Mouse (Mus musculus): Measurements from ENCODE around the gene Tcf7. TPM values are rescaled to one million over a fixed set of nuclear protein-coding genes. Genes with fewer than 3 reads are reported as not detected.

Gene Tcf7
- polyA plus RNA-seq, 1 experiment from 2014 or later, result 1.0 TPM

- no peaks in the 10 kb centered on the region for H3K36me3 ChIP-seq (ENCODE audit: control insufficient read depth, insufficient read depth)
- no peak overlapping the region for H3K4me3 ChIP-seq (ENCODE audit: low read depth, low read length)
- no peaks in the 10 kb centered on the region for H3K4me1 ChIP-seq (ENCODE audit: control insufficient read depth, low read depth, low read length)
- 52% methylated on average over 14 of the region's 14 CpGs for whole genome bisulfite sequencing (ENCODE audit: insufficient replicate concordance)
- H3K27ac ChIP-seq (ENCODE audit: low read length), result no peak overlapping the region
- peaks cover 10% of the 10 kb centered on the region for H3K27me3 ChIP-seq (ENCODE audit: control insufficient read depth, insufficient read depth, low read depth, low read length)
- no peak for ATAC-seq (ENCODE audit: low read depth)
- no peak overlapping the region for H3K4me2 ChIP-seq (ENCODE audit: low read depth, low read length)
- no peaks in the 10 kb centered on the region for H3K9me3 ChIP-seq (replicated peaks; ENCODE audit: control insufficient read depth, low read length)
- no peak overlapping the region for H3K9ac ChIP-seq (ENCODE audit: low read depth, low read length)
Observed at GRCm38 (mm10) chr11:52310709-52311108, 27.9 kb upstream of the Tcf7 start.

GRCm38 (mm10) chr11:52309487-52309886, 26.7 kb upstream of the Tcf7 start:
- WGBS (ENCODE audit: insufficient replicate concordance), result 62% methylated on average over 3 of the region's 3 CpGs
- H3K36me3 ChIP-seq (ENCODE audit: control insufficient read depth, insufficient read depth), result no peaks in the 10 kb centered on the region
- no peak overlapping the region for H3K4me2 ChIP-seq (ENCODE audit: low read depth, low read length)
- no peak for ATAC-seq (ENCODE audit: low read depth)
- H3K9me3 ChIP-seq (replicated peaks; ENCODE audit: control insufficient read depth, low read length), result no peaks in the 10 kb centered on the region
- no peaks in the 10 kb centered on the region for H3K4me1 ChIP-seq (ENCODE audit: control insufficient read depth, low read depth, low read length)
- H3K27ac ChIP-seq (ENCODE audit: low read length), result no peak overlapping the region
- no peak overlapping the region for H3K9ac ChIP-seq (ENCODE audit: low read depth, low read length)
- peaks cover 4% of the 10 kb centered on the region for H3K27me3 ChIP-seq (ENCODE audit: control insufficient read depth, insufficient read depth, low read depth, low read length)
- H3K4me3 ChIP-seq (ENCODE audit: low read depth, low read length), result no peak overlapping the region

GRCm38 (mm10) chr11:52306431-52306830, 23.6 kb upstream of the Tcf7 start:
- WGBS (ENCODE audit: insufficient replicate concordance), result 48% methylated on average over 7 of the region's 7 CpGs
- H3K9me3 ChIP-seq (replicated peaks; ENCODE audit: control insufficient read depth, low read length), result no peaks in the 10 kb centered on the region
- no peak overlapping the region for H3K4me3 ChIP-seq (ENCODE audit: low read depth, low read length)
- no peak overlapping the region for H3K9ac ChIP-seq (ENCODE audit: low read depth, low read length)
- ATAC-seq (ENCODE audit: low read depth), result no peak
- no peaks in the 10 kb centered on the region for H3K27me3 ChIP-seq (ENCODE audit: control insufficient read depth, insufficient read depth, low read depth, low read length)
- H3K4me1 ChIP-seq (ENCODE audit: control insufficient read depth, low read depth, low read length), result no peaks in the 10 kb centered on the region
- H3K4me2 ChIP-seq (ENCODE audit: low read depth, low read length), result no peak overlapping the region
- H3K36me3 ChIP-seq (ENCODE audit: control insufficient read depth, insufficient read depth), result no peaks in the 10 kb centered on the region
- no peak overlapping the region for H3K27ac ChIP-seq (ENCODE audit: low read length)

GRCm38 (mm10) chr11:52305266-52305665, 22.5 kb upstream of the Tcf7 start:
- Histone ChIP-seq H3K27ac (ENCODE audit: low read length) (no peak overlapping the region), H3K9ac (ENCODE audit: low read depth, low read length) (no peak overlapping the region), H3K27me3 (ENCODE audit: control insufficient read depth, insufficient read depth, low read depth, low read length) (no peaks in the 10 kb centered on the region), H3K4me1 (ENCODE audit: control insufficient read depth, low read depth, low read length) (no peaks in the 10 kb centered on the region), H3K9me3 (replicated peaks; ENCODE audit: control insufficient read depth, low read length) (no peaks in the 10 kb centered on the region), H3K4me3 (ENCODE audit: low read depth, low read length) (no peak overlapping the region), H3K4me2 (ENCODE audit: low read depth, low read length) (no peak overlapping the region), H3K36me3 (ENCODE audit: control insufficient read depth, insufficient read depth) (no peaks in the 10 kb centered on the region)
- 13% methylated on average over 4 of the region's 4 CpGs for WGBS (ENCODE audit: insufficient replicate concordance)
- no peak for ATAC-seq (ENCODE audit: low read depth)

- Histone ChIP-seq H3K4me1 (ENCODE audit: control insufficient read depth, low read depth, low read length) (no peaks in the 10 kb centered on the region), H3K4me3 (ENCODE audit: low read depth, low read length) (no peak overlapping the region), H3K9ac (ENCODE audit: low read depth, low read length) (no peak overlapping the region), H3K4me2 (ENCODE audit: low read depth, low read length) (no peak overlapping the region), H3K36me3 (ENCODE audit: control insufficient read depth, insufficient read depth) (no peaks in the 10 kb centered on the region), H3K9me3 (replicated peaks; ENCODE audit: control insufficient read depth, low read length) (no peaks in the 10 kb centered on the region), H3K27ac (ENCODE audit: low read length) (no peak overlapping the region), H3K27me3 (ENCODE audit: control insufficient read depth, insufficient read depth, low read depth, low read length) (no peaks in the 10 kb centered on the region)
- 68% methylated on average over 3 of the region's 3 CpGs for WGBS (ENCODE audit: insufficient replicate concordance)
- no peak for ATAC-seq (ENCODE audit: low read depth)
Observed at GRCm38 (mm10) chr11:52302668-52303067, 19.9 kb upstream of the Tcf7 start.

GRCm38 (mm10) chr11:52299687-52300086, 16.9 kb upstream of the Tcf7 start:
- WGBS (ENCODE audit: insufficient replicate concordance), result 59% methylated on average over 7 of the region's 7 CpGs
- Histone ChIP-seq H3K36me3 (ENCODE audit: control insufficient read depth, insufficient read depth) (no peaks in the 10 kb centered on the region), H3K4me2 (ENCODE audit: low read depth, low read length) (no peak overlapping the region), H3K9ac (ENCODE audit: low read depth, low read length) (no peak overlapping the region), H3K4me1 (ENCODE audit: control insufficient read depth, low read depth, low read length) (no peaks in the 10 kb centered on the region), H3K27me3 (ENCODE audit: control insufficient read depth, insufficient read depth, low read depth, low read length) (no peaks in the 10 kb centered on the region), H3K4me3 (ENCODE audit: low read depth, low read length) (no peak overlapping the region), H3K9me3 (replicated peaks; ENCODE audit: control insufficient read depth, low read length) (no peaks in the 10 kb centered on the region), H3K27ac (ENCODE audit: low read length) (no peak overlapping the region)
- ATAC-seq (ENCODE audit: low read depth), result no peak

GRCm38 (mm10) chr11:52298955-52299354, 16.1 kb upstream of the Tcf7 start:
- ATAC-seq (ENCODE audit: low read depth), result no peak
- no peaks in the 10 kb centered on the region for H3K4me1 ChIP-seq (ENCODE audit: control insufficient read depth, low read depth, low read length)
- no peak overlapping the region for H3K27ac ChIP-seq (ENCODE audit: low read length)
- H3K9ac ChIP-seq (ENCODE audit: low read depth, low read length), result no peak overlapping the region
- no peaks in the 10 kb centered on the region for H3K36me3 ChIP-seq (ENCODE audit: control insufficient read depth, insufficient read depth)
- WGBS (ENCODE audit: insufficient replicate concordance), result 59% methylated on average over 9 of the region's 9 CpGs
- no peak overlapping the region for H3K4me3 ChIP-seq (ENCODE audit: low read depth, low read length)
- no peaks in the 10 kb centered on the region for H3K27me3 ChIP-seq (ENCODE audit: control insufficient read depth, insufficient read depth, low read depth, low read length)
- H3K4me2 ChIP-seq (ENCODE audit: low read depth, low read length), result no peak overlapping the region
- H3K9me3 ChIP-seq (replicated peaks; ENCODE audit: control insufficient read depth, low read length), result no peaks in the 10 kb centered on the region

GRCm38 (mm10) chr11:52297352-52297751, 14.5 kb upstream of the Tcf7 start:
- 10% methylated on average over 9 of the region's 9 CpGs for WGBS (ENCODE audit: insufficient replicate concordance)
- Histone ChIP-seq H3K9me3 (replicated peaks; ENCODE audit: control insufficient read depth, low read length) (no peaks in the 10 kb centered on the region), H3K36me3 (ENCODE audit: control insufficient read depth, insufficient read depth) (no peaks in the 10 kb centered on the region), H3K27me3 (ENCODE audit: control insufficient read depth, insufficient read depth, low read depth, low read length) (no peaks in the 10 kb centered on the region), H3K4me2 (ENCODE audit: low read depth, low read length) (no peak overlapping the region), H3K27ac (ENCODE audit: low read length) (no peak overlapping the region), H3K9ac (ENCODE audit: low read depth, low read length) (no peak overlapping the region), H3K4me1 (ENCODE audit: control insufficient read depth, low read depth, low read length) (no peaks in the 10 kb centered on the region), H3K4me3 (ENCODE audit: low read depth, low read length) (no peak overlapping the region)
- ATAC-seq (ENCODE audit: low read depth), result no peak

- Histone ChIP-seq H3K4me2 (ENCODE audit: low read depth, low read length) (no peak overlapping the region), H3K27me3 (ENCODE audit: control insufficient read depth, insufficient read depth, low read depth, low read length) (no peaks in the 10 kb centered on the region), H3K36me3 (ENCODE audit: control insufficient read depth, insufficient read depth) (no peaks in the 10 kb centered on the region), H3K27ac (ENCODE audit: low read length) (no peak overlapping the region), H3K9ac (ENCODE audit: low read depth, low read length) (no peak overlapping the region), H3K4me3 (ENCODE audit: low read depth, low read length) (no peak overlapping the region), H3K4me1 (ENCODE audit: control insufficient read depth, low read depth, low read length) (no peaks in the 10 kb centered on the region), H3K9me3 (replicated peaks; ENCODE audit: control insufficient read depth, low read length) (no peaks in the 10 kb centered on the region)
- no peak for ATAC-seq (ENCODE audit: low read depth)
- WGBS (ENCODE audit: insufficient replicate concordance), result 43% methylated on average over 9 of the region's 9 CpGs
Observed at GRCm38 (mm10) chr11:52294103-52294502, 11.3 kb upstream of the Tcf7 start.

GRCm38 (mm10) chr11:52292894-52293293, 10.1 kb upstream of the Tcf7 start:
- Histone ChIP-seq H3K4me2 (ENCODE audit: low read depth, low read length) (no peak overlapping the region), H3K27me3 (ENCODE audit: control insufficient read depth, insufficient read depth, low read depth, low read length) (no peaks in the 10 kb centered on the region), H3K9me3 (replicated peaks; ENCODE audit: control insufficient read depth, low read length) (no peaks in the 10 kb centered on the region), H3K4me1 (ENCODE audit: control insufficient read depth, low read depth, low read length) (no peaks in the 10 kb centered on the region), H3K9ac (ENCODE audit: low read depth, low read length) (no peak overlapping the region), H3K36me3 (ENCODE audit: control insufficient read depth, insufficient read depth) (no peaks in the 10 kb centered on the region), H3K27ac (ENCODE audit: low read length) (no peak overlapping the region), H3K4me3 (ENCODE audit: low read depth, low read length) (no peak overlapping the region)
- ATAC-seq (ENCODE audit: low read depth), result no peak
- WGBS (ENCODE audit: insufficient replicate concordance), result 51% methylated on average over 6 of the region's 6 CpGs

Data from liver, embryonic 16.5 days (tissue).